Mouse (Mus musculus): ENCODE results near the gene Ascl1. TPM values are rescaled to one million over a fixed set of nuclear protein-coding genes. Genes with fewer than 3 reads are reported as not detected.
A peak's percentile ranks its signal among the peaks of the same experiment; 100 is the strongest.

Ascl1 gene
- polyA plus RNA-seq, 1 experiment from 2014 or later: 15.1 TPM

DNA sequence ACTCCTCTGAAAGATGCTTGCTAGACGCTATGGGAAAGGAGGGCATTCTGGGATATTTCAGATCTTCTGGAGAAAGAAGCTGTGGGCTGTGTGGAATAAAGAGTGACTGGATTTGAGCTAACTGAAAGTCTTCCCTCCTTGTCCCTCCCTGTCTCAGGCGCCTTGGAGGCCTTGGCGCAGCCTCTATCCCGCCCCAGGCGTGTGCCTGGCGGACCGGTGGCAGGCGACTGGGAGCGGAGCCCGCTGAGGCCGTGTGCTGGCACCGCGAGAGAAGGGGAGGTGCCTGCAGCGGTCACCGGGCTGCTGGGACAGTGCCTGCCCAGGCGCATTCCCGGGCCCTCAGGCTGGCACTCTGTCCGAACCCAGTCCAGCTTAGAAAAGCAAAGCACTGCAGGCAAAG lies 1.1 kb upstream of the Ascl1 start:
- peaks cover 38% of the 10 kb centered on the region for H3K4me1 ChIP-seq (replicated peaks)
- no peaks in the 10 kb centered on the region for H3K9me3 ChIP-seq
- 0% methylated on average over 16 of the region's 18 CpGs for WGBS
- H3K27me3 ChIP-seq: peaks cover 44% of the 10 kb centered on the region
- H3K4me3 ChIP-seq: peak overlapping the region; percentile 81
- peak overlapping the region; percentile 48 for H3K27ac ChIP-seq
- H3K9ac ChIP-seq: peak overlapping the region; percentile 90
- peak overlapping the region; percentile 92 for H3K4me2 ChIP-seq
- H3K36me3 ChIP-seq: no peaks in the 10 kb centered on the region
- peak; percentile 33 for ATAC-seq (ENCODE audit: low FRiP score)

GRCm38 (mm10) chr10:87494176-87494575 lies 716 bp upstream of the Ascl1 start:
- peak overlapping the region; percentile 81 for H3K4me3 ChIP-seq
- peaks cover 44% of the 10 kb centered on the region for H3K27me3 ChIP-seq
- H3K9ac ChIP-seq: peak overlapping the region; percentile 90
- WGBS: under 1% methylated on average over 4 of the region's 4 CpGs
- peak overlapping the region; percentile 92 for H3K4me2 ChIP-seq
- ATAC-seq (ENCODE audit: low FRiP score): peak; percentile 15; the same call in 1 of the 2 replicates
- peak overlapping the region; percentile 48; the same call in 1 of the 2 replicates for H3K27ac ChIP-seq
- no peaks in the 10 kb centered on the region for H3K36me3 ChIP-seq
- H3K4me1 ChIP-seq (replicated peaks): peaks cover 42% of the 10 kb centered on the region
- no peaks in the 10 kb centered on the region for H3K9me3 ChIP-seq

- peak; percentile 26 for ATAC-seq (ENCODE audit: low FRiP score)
- under 1% methylated on average over 89 of the region's 90 CpGs for WGBS
- peaks cover 52% of the 10 kb centered on the region for H3K4me1 ChIP-seq (replicated peaks)
Measured at GRCm38 (mm10) chr10:87492661-87493551, 554 bp downstream of the Ascl1 start.

DNA sequence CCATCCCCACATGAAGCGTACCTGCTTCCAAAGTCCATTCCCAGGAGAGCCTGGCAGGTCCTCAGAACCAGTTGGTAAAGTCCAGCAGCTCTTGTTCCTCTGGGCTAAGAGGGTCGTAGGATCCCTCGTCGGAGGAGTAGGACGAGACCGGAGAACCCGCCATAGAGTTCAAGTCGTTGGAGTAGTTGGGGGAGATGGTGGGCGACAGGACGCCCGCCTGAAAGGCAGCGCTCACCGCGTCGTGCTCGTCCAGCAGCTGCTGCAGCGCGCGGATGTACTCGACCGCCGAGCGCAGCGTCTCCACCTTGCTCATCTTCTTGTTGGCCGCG lies 1.2 kb downstream of the Ascl1 start:
- Histone ChIP-seq H3K9me3 (no peaks in the 10 kb centered on the region), H3K9ac (peak overlapping the region; percentile 90), H3K4me1 (replicated peaks) (peaks cover 58% of the 10 kb centered on the region), H3K27ac (peak overlapping the region; percentile 93), H3K36me3 (no peaks in the 10 kb centered on the region), H3K4me3 (peak overlapping the region; percentile 81), H3K4me2 (peak overlapping the region; percentile 92), H3K27me3 (peaks cover 41% of the 10 kb centered on the region)
- under 1% methylated on average over 26 of the region's 26 CpGs for WGBS
- ATAC-seq (ENCODE audit: low FRiP score): no peak

More at GRCm38 (mm10) chr10:87492661-87493551, 554 bp downstream of the Ascl1 start:
- Histone ChIP-seq H3K36me3 (no peaks in the 10 kb centered on the region), H3K9ac (peak overlapping the region; percentile 90), H3K4me3 (peak overlapping the region; percentile 81), H3K27me3 (peaks cover 36% of the 10 kb centered on the region), H3K27ac (peak overlapping the region; percentile 93), H3K9me3 (no peaks in the 10 kb centered on the region), H3K4me2 (peak overlapping the region; percentile 92)

DNA sequence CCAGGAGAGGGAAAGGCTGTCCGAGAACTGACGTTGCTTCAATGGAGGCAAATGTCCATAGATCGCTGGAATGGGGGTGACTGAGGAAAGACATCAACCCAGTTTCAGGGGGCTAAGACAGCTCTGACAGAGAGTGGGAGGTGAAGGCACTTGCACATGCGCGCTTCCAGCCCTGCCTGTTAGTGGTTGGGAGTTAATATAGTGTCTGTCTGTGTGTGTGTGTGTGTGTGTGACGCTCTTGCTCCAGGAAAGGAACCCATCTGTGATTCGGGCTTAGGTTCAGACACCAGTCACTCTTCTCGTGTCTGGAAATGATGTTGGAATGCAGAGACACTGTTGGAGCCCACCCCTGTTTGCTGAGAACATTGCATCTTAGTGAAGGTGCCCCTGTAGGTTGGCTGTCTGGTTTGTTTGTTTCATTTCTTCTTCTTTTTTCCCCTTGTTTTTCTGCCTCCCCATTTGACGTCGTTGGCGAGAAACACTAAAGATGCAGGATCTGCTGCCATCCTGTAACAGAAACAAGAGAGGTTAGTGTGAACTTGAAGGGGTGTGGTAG lies 1.9 kb downstream of the Ascl1 start:
- Histone ChIP-seq H3K9me3 (no peaks in the 10 kb centered on the region), H3K4me2 (peak overlapping the region; percentile 92), H3K27me3 (peaks cover 41% of the 10 kb centered on the region), H3K4me3 (peak overlapping the region; percentile 81), H3K4me1 (replicated peaks) (peaks cover 60% of the 10 kb centered on the region), H3K9ac (peak overlapping the region; percentile 90), H3K27ac (peak overlapping the region; percentile 93), H3K36me3 (no peaks in the 10 kb centered on the region)
- WGBS: 1% methylated on average over 11 of the region's 11 CpGs
- ATAC-seq (ENCODE audit: low FRiP score): no peak

- Histone ChIP-seq H3K9ac (0 out of 2 replicates have a peak overlapping the region, but pooled peaks have one; percentile 39), H3K27me3 (peaks cover 31% of the 10 kb centered on the region), H3K27ac (peak overlapping the region; percentile 67), H3K4me1 (replicated peaks) (peaks cover 71% of the 10 kb centered on the region), H3K36me3 (no peaks in the 10 kb centered on the region), H3K4me3 (no peak overlapping the region), H3K9me3 (no peaks in the 10 kb centered on the region), H3K4me2 (peak overlapping the region; percentile 92)
- WGBS: 4% methylated on average over 2 of the region's 2 CpGs
- no peak for ATAC-seq (ENCODE audit: low FRiP score)
Measured at GRCm38 (mm10) chr10:87490328-87490727, 3.1 kb downstream of the Ascl1 start.

GRCm38 (mm10) chr10:87489246-87490009 lies 4.0 kb downstream of the Ascl1 start:
- peaks cover 71% of the 10 kb centered on the region for H3K4me1 ChIP-seq (replicated peaks)
- peaks cover 24% of the 10 kb centered on the region for H3K27me3 ChIP-seq
- WGBS: 2% methylated on average over 18 of the region's 18 CpGs
- H3K9ac ChIP-seq: peak overlapping the region; percentile 56
- peak overlapping the region; percentile 25 for H3K4me3 ChIP-seq
- H3K4me2 ChIP-seq: peak overlapping the region; percentile 50
- H3K27ac ChIP-seq: peak overlapping the region; percentile 91
- H3K9me3 ChIP-seq: no peaks in the 10 kb centered on the region
- H3K36me3 ChIP-seq: no peaks in the 10 kb centered on the region
- ATAC-seq (ENCODE audit: low FRiP score): no peak

GRCm38 (mm10) chr10:87488429-87489145 lies 4.9 kb downstream of the Ascl1 start:
- peak; percentile 65 for ATAC-seq (ENCODE audit: low FRiP score)
- Histone ChIP-seq H3K36me3 (no peaks in the 10 kb centered on the region), H3K27ac (peak overlapping the region; percentile 91), H3K27me3 (peaks cover 19% of the 10 kb centered on the region), H3K9me3 (no peaks in the 10 kb centered on the region), H3K4me2 (peak overlapping the region; percentile 50), H3K4me1 (replicated peaks) (peaks cover 64% of the 10 kb centered on the region), H3K9ac (peak overlapping the region; percentile 36; the same call in 1 of the 2 replicates), H3K4me3 (peak overlapping the region; percentile 16)
- under 1% methylated on average over 16 of the region's 16 CpGs for WGBS

DNA sequence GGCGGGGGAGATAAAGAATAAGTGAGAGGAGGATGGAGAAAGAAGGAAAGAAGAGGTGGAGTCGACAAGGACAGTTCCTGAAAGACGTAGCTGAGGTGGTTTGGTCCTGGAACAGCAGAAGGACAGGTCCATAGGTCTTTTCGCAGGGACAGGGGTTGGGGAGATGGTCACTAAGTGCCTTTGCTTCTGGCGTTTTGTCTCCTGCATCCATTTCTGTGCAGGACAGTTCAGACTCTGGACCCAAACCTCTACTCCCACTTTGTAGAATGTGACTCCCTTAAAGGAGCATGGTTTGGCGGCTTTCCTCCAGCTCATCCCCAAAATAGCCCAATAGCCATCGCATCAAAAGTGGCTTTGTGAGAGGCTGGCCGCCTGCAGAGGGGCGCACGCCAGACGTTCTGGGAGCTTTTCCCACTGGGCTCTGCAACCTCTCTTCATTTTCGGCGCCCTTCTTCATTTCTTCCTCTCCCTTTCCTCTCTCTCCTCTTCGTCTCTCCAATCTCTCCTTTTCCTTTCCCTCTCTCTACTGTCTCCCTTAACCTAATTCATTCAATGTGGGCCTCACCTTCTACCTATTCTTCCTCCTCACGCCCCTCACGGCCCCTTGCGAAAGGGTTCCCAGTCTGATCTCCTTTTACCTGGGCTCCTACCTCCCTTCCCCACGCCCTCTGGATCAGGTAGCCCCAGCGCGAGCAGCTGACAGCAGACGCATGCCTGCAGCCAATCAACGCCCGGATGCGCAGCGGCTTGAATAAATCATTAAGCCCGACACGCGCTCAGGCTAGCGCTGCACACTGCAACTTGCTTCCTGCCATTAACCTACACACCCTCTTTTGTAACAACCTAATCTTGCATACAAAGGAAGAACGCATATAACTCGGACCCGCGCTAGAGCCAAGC lies 7.5 kb downstream of the Ascl1 start:
- peak overlapping the region; percentile 66 for H3K9ac ChIP-seq
- H3K4me1 ChIP-seq (replicated peaks): peaks cover 52% of the 10 kb centered on the region
- H3K27ac ChIP-seq: peak overlapping the region; percentile 80
- H3K27me3 ChIP-seq: peaks cover 19% of the 10 kb centered on the region
- H3K9me3 ChIP-seq: no peaks in the 10 kb centered on the region
- H3K36me3 ChIP-seq: no peaks in the 10 kb centered on the region
- peak overlapping the region; percentile 38 for H3K4me3 ChIP-seq
- H3K4me2 ChIP-seq: peak overlapping the region; percentile 79
- ATAC-seq (ENCODE audit: low FRiP score): peak; percentile 74
- WGBS: under 1% methylated on average over 33 of the region's 33 CpGs

GRCm38 (mm10) chr10:87484831-87485720 lies 8.4 kb downstream of the Ascl1 start:
- H3K27me3 ChIP-seq: peaks cover 19% of the 10 kb centered on the region
- H3K4me1 ChIP-seq (replicated peaks): peaks cover 46% of the 10 kb centered on the region
- peak overlapping the region; percentile 66 for H3K9ac ChIP-seq
- no peaks in the 10 kb centered on the region for H3K9me3 ChIP-seq
- peak overlapping the region; percentile 80 for H3K27ac ChIP-seq
- peak overlapping the region; percentile 38 for H3K4me3 ChIP-seq
- 3% methylated on average over 17 of the region's 17 CpGs for WGBS
- no peaks in the 10 kb centered on the region; the same call in 1 of the 2 replicates for H3K36me3 ChIP-seq
- 0 out of 2 replicates have a peak, but pooled peaks have one; percentile 17 for ATAC-seq (ENCODE audit: low FRiP score)
- H3K4me2 ChIP-seq: peak overlapping the region; percentile 79
